Mouse (Mus musculus): Measurements from ENCODE around the gene Slc13a5.

The Slc13a5 gene

GRCm38 (mm10) chr11:72266960-72267560 is at the start of gene Slc13a5:
Gene Slc13a5, minus strand, starts transcription at chr11:72267222.
- TF ChIP-seq POU5F1 (IDR thresholded peaks at IDR 0.05; ENCODE audit: borderline replicate concordance, low read length) (no peak), CTCF (conservative IDR thresholded peaks at IDR 0.05; ENCODE audit: low read length) (no peak), NANOG (IDR thresholded peaks at IDR 0.05; ENCODE audit: borderline replicate concordance, low read length) (no peak)
- H3K27me3 ChIP-seq (ENCODE audit: insufficient read depth, low read length), result peaks cover 63% of the 10 kb centered on the region
- H3K4me3 ChIP-seq (replicated peaks; ENCODE audit: low read length), result peak within 1 kb of the TSS; percentile 80
- no peaks in the 10 kb centered on the region for H3K9me3 ChIP-seq (ENCODE audit: low read length)
- peaks cover 45% of the 10 kb centered on the region for H3K4me1 ChIP-seq (replicated peaks; ENCODE audit: low read depth, low read length)
- H3K36me3 ChIP-seq (ENCODE audit: insufficient read depth, low read length), result no peaks in the 10 kb centered on the region

GRCm38 (mm10) chr11:72314151-72314895 is 47.3 kb upstream of the Slc13a5 start, which contains the start of gene Fbxo39:
Gene Fbxo39, plus strand, starts transcription at chr11:72314444.
- H3K9me3 ChIP-seq (ENCODE audit: low read length), result no peaks in the 10 kb centered on the region
- TF ChIP-seq POU5F1 (IDR thresholded peaks at IDR 0.05; ENCODE audit: borderline replicate concordance, low read length) (no peak), NANOG (IDR thresholded peaks at IDR 0.05; ENCODE audit: borderline replicate concordance, low read length) (no peak), CTCF (conservative IDR thresholded peaks at IDR 0.05; ENCODE audit: low read length) (no peak)
- H3K4me3 ChIP-seq (replicated peaks; ENCODE audit: low read length), result peak within 1 kb of the TSS; percentile 81

GRCm38 (mm10) chr11:72311355-72312001 is 44.5 kb upstream of the Slc13a5 start:
- H3K4me3 ChIP-seq (replicated peaks; ENCODE audit: low read length), result no peak overlapping the region
- no peak for TF ChIP-seq NANOG (IDR thresholded peaks at IDR 0.05; ENCODE audit: borderline replicate concordance, low read length)
- peak; percentile 37 for TF ChIP-seq CTCF (conservative IDR thresholded peaks at IDR 0.05; ENCODE audit: low read length)
- TF ChIP-seq POU5F1 (IDR thresholded peaks at IDR 0.05; ENCODE audit: borderline replicate concordance, low read length), result no peak
- peaks cover 22% of the 10 kb centered on the region for H3K4me1 ChIP-seq (replicated peaks; ENCODE audit: low read depth, low read length)
- peaks cover 27% of the 10 kb centered on the region for H3K27me3 ChIP-seq (ENCODE audit: insufficient read depth, low read length)
- no peaks in the 10 kb centered on the region for H3K9me3 ChIP-seq (ENCODE audit: low read length)
- 0 out of 2 replicates have a peak, but pooled peaks cover 3% of the 10 kb centered on the region for H3K36me3 ChIP-seq (ENCODE audit: insufficient read depth, low read length)

More at GRCm38 (mm10) chr11:72314151-72314895, 47.3 kb upstream of the Slc13a5 start, which contains the start of gene Fbxo39:
- H3K4me1 ChIP-seq (replicated peaks; ENCODE audit: low read depth, low read length), result peaks cover 22% of the 10 kb centered on the region
- no peaks in the 10 kb centered on the region for H3K36me3 ChIP-seq (ENCODE audit: insufficient read depth, low read length)
- H3K27me3 ChIP-seq (ENCODE audit: insufficient read depth, low read length), result peaks cover 31% of the 10 kb centered on the region

- peaks cover 22% of the 10 kb centered on the region for H3K4me1 ChIP-seq (replicated peaks; ENCODE audit: low read depth, low read length)
- H3K27me3 ChIP-seq (ENCODE audit: insufficient read depth, low read length), result peaks cover 25% of the 10 kb centered on the region
- no peaks in the 10 kb centered on the region for H3K9me3 ChIP-seq (ENCODE audit: low read length)
- TF ChIP-seq NANOG (IDR thresholded peaks at IDR 0.05; ENCODE audit: borderline replicate concordance, low read length) (no peak), POU5F1 (IDR thresholded peaks at IDR 0.05; ENCODE audit: borderline replicate concordance, low read length) (no peak), CTCF (conservative IDR thresholded peaks at IDR 0.05; ENCODE audit: low read length) (no peak)
- H3K4me3 ChIP-seq (replicated peaks; ENCODE audit: low read length), result no peak overlapping the region
- H3K36me3 ChIP-seq (ENCODE audit: insufficient read depth, low read length), result 0 out of 2 replicates have a peak, but pooled peaks cover 4% of the 10 kb centered on the region
These were observed 43.5 kb upstream of the Slc13a5 start for GRCm38 (mm10) chr11:72310491-72310890.

GRCm38 (mm10) chr11:72308982-72309381 is 42.0 kb upstream of the Slc13a5 start:
- no peak overlapping the region for H3K4me3 ChIP-seq (replicated peaks; ENCODE audit: low read length)
- H3K36me3 ChIP-seq (ENCODE audit: insufficient read depth, low read length), result peaks cover 17% of the 10 kb centered on the region
- TF ChIP-seq NANOG (IDR thresholded peaks at IDR 0.05; ENCODE audit: borderline replicate concordance, low read length) (no peak), CTCF (conservative IDR thresholded peaks at IDR 0.05; ENCODE audit: low read length) (no peak), POU5F1 (IDR thresholded peaks at IDR 0.05; ENCODE audit: borderline replicate concordance, low read length) (no peak)
- peaks cover 15% of the 10 kb centered on the region for H3K4me1 ChIP-seq (replicated peaks; ENCODE audit: low read depth, low read length)
- H3K27me3 ChIP-seq (ENCODE audit: insufficient read depth, low read length), result peaks cover 10% of the 10 kb centered on the region
- no peaks in the 10 kb centered on the region for H3K9me3 ChIP-seq (ENCODE audit: low read length)

- no peak overlapping the region for H3K4me3 ChIP-seq (replicated peaks; ENCODE audit: low read length)
- H3K4me1 ChIP-seq (replicated peaks; ENCODE audit: low read depth, low read length), result peaks cover 12% of the 10 kb centered on the region
- peaks cover 20% of the 10 kb centered on the region for H3K36me3 ChIP-seq (ENCODE audit: insufficient read depth, low read length)
- H3K9me3 ChIP-seq (ENCODE audit: low read length), result no peaks in the 10 kb centered on the region
- TF ChIP-seq NANOG (IDR thresholded peaks at IDR 0.05; ENCODE audit: borderline replicate concordance, low read length), result no peak
- no peak for TF ChIP-seq POU5F1 (IDR thresholded peaks at IDR 0.05; ENCODE audit: borderline replicate concordance, low read length)
- no peak for TF ChIP-seq CTCF (conservative IDR thresholded peaks at IDR 0.05; ENCODE audit: low read length)
- H3K27me3 ChIP-seq (ENCODE audit: insufficient read depth, low read length), result peaks cover 1% of the 10 kb centered on the region; the same call in 1 of the 2 replicates
These were observed 40.4 kb upstream of the Slc13a5 start for GRCm38 (mm10) chr11:72307461-72307860.

- Histone ChIP-seq H3K4me3 (replicated peaks; ENCODE audit: low read length) (peak overlapping the region; percentile 48), H3K9me3 (ENCODE audit: low read length) (peaks cover 6% of the 10 kb centered on the region; the same call in 1 of the 2 replicates), H3K27me3 (ENCODE audit: insufficient read depth, low read length) (no peaks in the 10 kb centered on the region), H3K4me1 (replicated peaks; ENCODE audit: low read depth, low read length) (peaks cover 37% of the 10 kb centered on the region), H3K36me3 (ENCODE audit: insufficient read depth, low read length) (peaks cover 17% of the 10 kb centered on the region)
- TF ChIP-seq POU5F1 (IDR thresholded peaks at IDR 0.05; ENCODE audit: borderline replicate concordance, low read length), result no peak
- TF ChIP-seq CTCF (conservative IDR thresholded peaks at IDR 0.05; ENCODE audit: low read length), result no peak
- no peak for TF ChIP-seq NANOG (IDR thresholded peaks at IDR 0.05; ENCODE audit: borderline replicate concordance, low read length)
These were observed 35.2 kb upstream of the Slc13a5 start for GRCm38 (mm10) chr11:72302230-72302629.

GRCm38 (mm10) chr11:72301334-72301733 is 34.3 kb upstream of the Slc13a5 start, which contains the start of gene Xaf1:
Gene Xaf1, plus strand, starts transcription at chr11:72301629.
- H3K36me3 ChIP-seq (ENCODE audit: insufficient read depth, low read length), result peaks cover 17% of the 10 kb centered on the region
- peaks cover 6% of the 10 kb centered on the region; the same call in 1 of the 2 replicates for H3K9me3 ChIP-seq (ENCODE audit: low read length)
- H3K4me3 ChIP-seq (replicated peaks; ENCODE audit: low read length), result peak within 1 kb of the TSS; percentile 48
- H3K4me1 ChIP-seq (replicated peaks; ENCODE audit: low read depth, low read length), result peaks cover 37% of the 10 kb centered on the region
- no peaks in the 10 kb centered on the region for H3K27me3 ChIP-seq (ENCODE audit: insufficient read depth, low read length)
- TF ChIP-seq POU5F1 (IDR thresholded peaks at IDR 0.05; ENCODE audit: borderline replicate concordance, low read length), result no peak
- TF ChIP-seq CTCF (conservative IDR thresholded peaks at IDR 0.05; ENCODE audit: low read length), result no peak
- no peak for TF ChIP-seq NANOG (IDR thresholded peaks at IDR 0.05; ENCODE audit: borderline replicate concordance, low read length)

Data from E14TG2a.4 (cell line).